Comparison of ENCODE assay signal across 8 mouse cellular contexts in genomic region chr7:80655350-80656013, GRCm38 (mm10). TPM values are rescaled to one million over a fixed set of nuclear protein-coding genes. Genes with fewer than 3 reads are reported as not detected.
A peak's percentile ranks its signal among the peaks of the same experiment; 100 is the strongest.
DNase-seq lines count a peak whose midpoint lies in the region; ATAC-seq and TF ChIP-seq lines count a peak whose summit lies in the region.
"Had no signal": no experiment of that assay in that cellular context is flagged by ENCODE, and none has a peak within 500 bp of the region (broad histone marks: within the 10 kb centered on the region; RNA-seq: fewer than 3 reads in every experiment).

No protein-coding gene starts in this region.

- no peak for TF ChIP-seq CTCF in layer of hippocampus, adult 2 months (conservative IDR thresholded peaks at IDR 0.05)
- no peak for TF ChIP-seq CTCF in midbrain, postnatal 0 days (IDR thresholded peaks at IDR 0.05)

- 43% methylated on average over 6 of the region's 6 CpGs for WGBS in forebrain, embryonic 16.5 days
- WGBS in midbrain, postnatal 0 days: 58% methylated on average over 6 of the region's 6 CpGs

- no peak overlapping the region for H3K4me2 ChIP-seq in forebrain, embryonic 16.5 days (ENCODE audit: low read length)
- H3K4me2 ChIP-seq in midbrain, postnatal 0 days (ENCODE audit: low read depth, low read length, poor library complexity, severe bottlenecking): no peak overlapping the region
- H3K4me2 ChIP-seq: neural tube, embryonic 12.5 days had no signal

- no peak overlapping the region for H3K4me3 ChIP-seq in layer of hippocampus, adult 2 months
- H3K4me3 ChIP-seq in forebrain, embryonic 16.5 days (replicated peaks; ENCODE audit: low read length): no peak overlapping the region
- no peak overlapping the region for H3K4me3 ChIP-seq in midbrain, postnatal 0 days (ENCODE audit: low read depth, low read length)
- H3K4me3 ChIP-seq: neural tube, embryonic 12.5 days had no signal

- no peaks in the 10 kb centered on the region for H3K36me3 ChIP-seq in forebrain, embryonic 16.5 days (ENCODE audit: control insufficient read depth, insufficient read depth)
- no peaks in the 10 kb centered on the region for H3K36me3 ChIP-seq in midbrain, postnatal 0 days (ENCODE audit: insufficient read depth, low read length)
- H3K36me3 ChIP-seq: neural tube, embryonic 12.5 days had no signal

- DNase-seq in layer of hippocampus, adult 2 months (ENCODE audit: low spot score in 2 of 2): peak; percentile 47 to 84
- DNase-seq in layer of hippocampus, postnatal 25 days (ENCODE audit: extremely low spot score in 1 of 2, low spot score in 1 of 2): no peak
- DNase-seq in heart, postnatal 10 days: peak; percentile 60 to 67
- peak; percentile 38 for DNase-seq in midbrain, postnatal 0 days (ENCODE audit: low spot score)
- no peak for DNase-seq in Muller cell, postnatal 12 days (ENCODE audit: inconsistent ontology term)
- no peak for DNase-seq in thymus, postnatal 4 days

- H3K27ac ChIP-seq in layer of hippocampus, adult 2 months: peak overlapping the region; percentile 89
- peak overlapping the region; percentile 73 for H3K27ac ChIP-seq in forebrain, embryonic 16.5 days (ENCODE audit: low read length)
- 0 out of 2 replicates have a peak overlapping the region, but pooled peaks have one; percentile 26 for H3K27ac ChIP-seq in midbrain, postnatal 0 days (ENCODE audit: low read depth, low read length)
- H3K27ac ChIP-seq: neural tube, embryonic 12.5 days had no signal

- 0 out of 2 replicates have a peak overlapping the region, but pooled peaks have one; percentile 1 for H3K9ac ChIP-seq in forebrain, embryonic 16.5 days (replicated peaks; ENCODE audit: low read depth, low read length)
- no peak overlapping the region for H3K9ac ChIP-seq in midbrain, postnatal 0 days (replicated peaks; ENCODE audit: low read length, poor library complexity, severe bottlenecking)
- H3K9ac ChIP-seq: neural tube, embryonic 12.5 days had no signal

- intact Hi-C loops in heart, postnatal 10 days (cut with DNase I): loop anchor here (5.0 kb wide), 1 partner anchor 38 kb away; no protein-coding TSS in a partner anchor

- ATAC-seq in forebrain, embryonic 16.5 days: peak; percentile 61
- ATAC-seq in midbrain, postnatal 0 days (ENCODE audit: low FRiP score): no peak

- H3K27me3 ChIP-seq in forebrain, embryonic 16.5 days (replicated peaks; ENCODE audit: control insufficient read depth, insufficient read depth, low read length): no peaks in the 10 kb centered on the region
- no peaks in the 10 kb centered on the region for H3K27me3 ChIP-seq in midbrain, postnatal 0 days (ENCODE audit: insufficient read depth, low read length)
- H3K27me3 ChIP-seq: neural tube, embryonic 12.5 days had no signal

- H3K9me3 ChIP-seq in forebrain, embryonic 16.5 days (ENCODE audit: control insufficient read depth, low read length): no peaks in the 10 kb centered on the region
- no peaks in the 10 kb centered on the region for H3K9me3 ChIP-seq in midbrain, postnatal 0 days (ENCODE audit: low read length)
- H3K9me3 ChIP-seq: neural tube, embryonic 12.5 days had no signal

- peaks cover 55% of the 10 kb centered on the region for H3K4me1 ChIP-seq in forebrain, embryonic 16.5 days (replicated peaks; ENCODE audit: control insufficient read depth, insufficient read depth, low read length)
- H3K4me1 ChIP-seq in midbrain, postnatal 0 days (ENCODE audit: insufficient read depth, low read length): peaks cover 16% of the 10 kb centered on the region; the same call in 1 of the 2 replicates

RNA-seq across cellular contexts. Expression of gene Crtc3, which starts 33.2 kb away (rescaled TPM):
- total RNA-seq in layer of hippocampus, adult 2 months (2021): 10 to 100 TPM; 21.0 to 24.4 TPM
- total RNA-seq in layer of hippocampus, postnatal 25 days (2021): 10 to 100 TPM; 15.5 to 24.9 TPM
- 18.2 and 20.1 TPM in 2 replicates for polyA plus RNA-seq in forebrain, embryonic 16.5 days (2015; fragmentation: Nextera tagmentation; extraction: Ambion mirVana)
- 10 to 100 TPM; 20.6 to 20.7 TPM for total RNA-seq in heart, postnatal 10 days (2021)
- total RNA-seq in midbrain, postnatal 0 days (2014; rRNA removed): 12.9 and 13.9 TPM in 2 replicates
- polyA plus RNA-seq in midbrain, postnatal 0 days (2015; fragmentation: Nextera tagmentation; extraction: Ambion mirVana): 13.0 and 13.2 TPM in 2 replicates

Comparison
In these comparisons a context has a peak if more than half of its experiments do, and no peak if none do; other contexts are left out.
1. DNase-seq: peak in layer of hippocampus, adult 2 months (2 of 2), heart, postnatal 10 days (2 of 2) and midbrain, postnatal 0 days (single experiment); none in layer of hippocampus, postnatal 25 days (0 of 2), Muller cell, postnatal 12 days (single experiment) and thymus, postnatal 4 days (single experiment).
2. H3K27ac ChIP-seq: peak in every context shown above with its lines; median percentile 89 in layer of hippocampus, adult 2 months; 73 in forebrain, embryonic 16.5 days; 26 in midbrain, postnatal 0 days.